Mouse (Mus musculus): ENCODE data around the gene Ccdc50.

The Ccdc50 gene

DNA sequence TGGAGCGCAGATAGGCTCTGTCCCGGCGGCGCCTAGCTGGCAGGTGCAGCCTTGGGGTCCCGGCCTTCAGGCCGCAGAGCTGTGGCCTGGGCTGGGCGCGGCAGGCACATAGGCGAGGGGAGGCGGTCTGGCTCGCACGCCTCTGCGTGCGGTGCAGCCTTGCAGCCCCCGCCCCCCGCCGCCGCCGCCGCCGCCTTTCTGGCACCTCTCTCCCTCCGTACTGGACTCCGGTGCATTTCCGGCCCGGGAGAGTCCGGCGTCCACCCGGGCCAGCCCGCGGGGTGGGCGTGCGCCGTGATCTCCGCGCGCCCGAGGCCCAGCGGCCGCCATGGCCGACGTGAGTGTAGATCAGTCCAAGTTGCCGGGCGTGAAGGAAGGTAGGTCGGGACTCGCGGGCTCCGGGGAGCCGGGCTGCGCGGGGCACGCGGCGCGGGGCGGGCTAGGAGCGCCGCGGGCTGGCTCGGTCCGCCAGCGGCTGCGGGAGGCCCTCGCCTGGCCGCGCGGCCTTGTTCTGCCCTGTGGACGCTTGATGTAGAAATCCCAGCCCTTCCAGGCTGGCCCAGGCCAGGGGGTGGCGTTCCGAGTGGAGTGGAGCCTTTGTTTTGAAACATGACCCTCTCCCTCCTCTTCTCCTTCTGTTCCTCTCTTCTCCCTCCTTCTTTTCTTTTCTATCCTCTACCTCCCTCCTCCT lies at the start of gene Ccdc50:
Gene Ccdc50 (plus strand): TSS at position 109 of the 691 bp plus-strand sequence.
- peak; percentile 77 to 81 for DNase-seq (ENCODE audit: low spot score in 2 of 2)

- no peak for DNase-seq (ENCODE audit: low spot score in 2 of 2)
These were observed 41.1 kb upstream of the Ccdc50 start for GRCm38 (mm10) chr16:27347521-27347920.

- DNase-seq (ENCODE audit: low spot score in 2 of 2), result no peak
These were observed 40.3 kb upstream of the Ccdc50 start for GRCm38 (mm10) chr16:27348359-27348758.

DNA sequence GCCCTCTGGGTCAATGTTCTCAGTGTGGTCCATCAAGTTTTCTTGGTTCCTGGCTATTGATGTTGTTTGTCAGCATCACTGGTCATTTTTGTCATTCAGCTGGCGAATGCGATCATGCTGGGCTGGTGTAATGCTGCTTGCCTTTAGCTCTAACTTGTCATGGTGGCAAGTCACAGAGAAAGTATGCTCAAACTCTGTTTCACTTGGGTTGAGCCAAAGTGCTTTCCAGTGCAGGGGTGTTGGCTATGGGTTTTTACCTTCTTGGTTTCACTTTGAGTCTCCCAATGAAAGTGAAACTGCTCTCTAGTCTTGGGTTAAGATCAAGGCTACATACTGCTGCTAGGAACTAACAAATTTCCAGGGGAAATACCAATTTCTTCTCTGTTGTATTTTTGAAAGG lies 39.4 kb upstream of the Ccdc50 start:
- DNase-seq (ENCODE audit: low spot score in 2 of 2), result no peak

DNA sequence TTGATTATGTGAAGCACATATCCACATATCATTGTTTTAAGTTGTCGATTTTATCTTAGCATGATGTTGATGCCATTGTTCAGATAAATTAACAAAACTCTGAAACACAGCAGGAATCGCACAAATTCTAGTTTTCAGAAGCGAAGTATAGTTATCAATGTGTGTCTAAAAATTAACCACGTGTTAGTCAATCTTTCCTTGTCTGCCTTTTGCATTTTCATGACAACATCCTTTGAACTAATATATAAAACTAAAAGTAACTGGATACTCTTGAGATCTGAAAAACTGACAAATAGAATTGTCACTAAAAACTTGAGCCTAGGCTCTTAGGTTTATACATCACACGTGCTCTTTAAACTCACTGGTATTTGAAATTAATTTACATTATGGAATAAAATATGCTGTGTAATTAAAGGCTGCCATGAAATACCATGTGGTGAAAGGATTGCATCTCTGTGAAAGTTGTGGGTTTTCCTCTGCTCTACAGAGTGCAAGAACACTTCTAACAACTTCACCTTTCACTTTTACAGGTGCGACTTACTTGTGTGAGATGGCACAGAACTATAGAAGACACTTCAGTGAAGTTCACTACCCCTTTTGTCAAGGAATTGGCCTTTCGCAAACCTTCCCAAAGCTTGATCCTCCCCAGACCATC lies 38.7 kb upstream of the Ccdc50 start:
- no peak for DNase-seq (ENCODE audit: low spot score in 2 of 2)

DNA sequence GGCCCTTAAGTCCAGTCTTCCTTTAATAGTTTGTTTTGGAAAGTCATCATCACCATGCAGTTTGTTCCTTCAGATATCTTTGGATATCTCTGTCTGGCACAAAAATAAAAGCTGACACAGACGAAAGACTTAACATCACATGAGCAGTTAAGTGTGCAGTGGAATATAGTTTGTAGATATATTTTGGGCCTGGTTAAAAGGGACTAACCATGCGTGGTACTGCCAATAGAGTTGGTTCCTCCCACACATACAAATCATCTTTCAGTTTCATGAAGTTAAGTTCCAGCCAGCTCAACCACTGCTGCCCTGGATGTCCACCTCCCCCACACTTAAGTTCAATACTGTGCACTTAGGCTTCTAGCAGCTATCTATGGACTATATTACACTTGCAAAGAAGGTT lies 34.2 kb upstream of the Ccdc50 start:
- DNase-seq (ENCODE audit: low spot score in 2 of 2), result no peak

DNA sequence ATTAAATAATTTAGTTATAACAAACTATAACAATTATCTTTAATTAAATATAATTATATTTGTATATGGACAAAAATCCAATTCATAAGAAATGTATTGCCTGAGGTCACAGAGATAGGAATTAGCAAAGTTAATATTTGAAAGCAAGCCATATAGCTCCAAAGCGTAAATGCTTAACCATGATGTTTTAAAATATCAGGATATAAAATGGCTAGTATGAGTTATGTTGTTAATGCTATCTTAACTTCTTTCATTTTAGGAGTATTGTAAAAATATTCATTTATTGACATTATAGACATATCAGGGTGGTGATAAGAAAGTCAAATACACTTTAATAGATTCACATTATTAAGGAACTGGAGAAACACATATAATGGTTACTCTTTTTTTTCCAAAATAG lies 28.6 kb upstream of the Ccdc50 start:
- DNase-seq (ENCODE audit: low spot score in 2 of 2), result no peak

- DNase-seq (ENCODE audit: low spot score in 2 of 2), result no peak
These were observed 18.5 kb upstream of the Ccdc50 start, which contains the start of gene Uts2b for GRCm38 (mm10) chr16:27370191-27370590. Uts2b (minus strand) TSS chr16:27370239.

DNA sequence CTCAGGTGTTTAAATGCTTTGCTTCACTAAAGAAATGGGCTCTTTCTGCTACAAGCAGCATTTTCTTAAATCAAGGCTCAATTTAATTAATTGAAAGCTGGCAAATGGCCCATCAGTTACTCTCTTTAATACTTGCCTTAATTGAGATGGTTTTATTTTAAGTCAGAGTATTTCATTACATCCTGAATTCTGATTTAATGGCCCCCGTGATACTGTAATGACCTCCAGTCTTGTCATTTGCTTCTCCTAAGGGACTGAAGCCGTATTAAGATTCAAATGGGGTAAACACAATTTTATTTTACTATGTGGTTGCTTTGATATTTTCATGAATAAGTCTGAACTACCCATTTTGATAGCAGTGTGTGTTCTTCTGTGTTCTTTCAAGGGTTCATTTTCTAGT lies 18.0 kb upstream of the Ccdc50 start:
- DNase-seq (ENCODE audit: low spot score in 2 of 2), result no peak

DNA sequence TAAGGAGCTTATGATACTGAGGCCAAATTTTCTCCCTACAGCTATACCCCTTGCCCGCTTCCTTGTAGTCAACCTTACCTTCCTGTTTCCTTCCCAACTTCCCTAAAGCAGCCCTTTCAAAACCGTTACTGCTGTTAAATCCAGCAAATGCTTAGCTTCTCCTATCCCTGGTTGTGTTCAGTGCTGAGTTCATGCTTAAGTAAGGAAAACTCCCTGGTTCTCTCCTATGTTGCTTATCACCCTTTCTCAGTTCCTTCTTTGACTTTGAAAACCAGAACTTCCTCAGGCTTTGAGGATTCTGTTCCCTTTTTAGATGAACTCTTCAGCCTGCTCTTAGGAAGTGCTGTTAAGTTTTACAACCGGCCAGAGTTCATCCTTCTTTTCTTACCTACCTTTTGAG lies 14.5 kb upstream of the Ccdc50 start:
- no peak for DNase-seq (ENCODE audit: low spot score in 2 of 2)

DNA sequence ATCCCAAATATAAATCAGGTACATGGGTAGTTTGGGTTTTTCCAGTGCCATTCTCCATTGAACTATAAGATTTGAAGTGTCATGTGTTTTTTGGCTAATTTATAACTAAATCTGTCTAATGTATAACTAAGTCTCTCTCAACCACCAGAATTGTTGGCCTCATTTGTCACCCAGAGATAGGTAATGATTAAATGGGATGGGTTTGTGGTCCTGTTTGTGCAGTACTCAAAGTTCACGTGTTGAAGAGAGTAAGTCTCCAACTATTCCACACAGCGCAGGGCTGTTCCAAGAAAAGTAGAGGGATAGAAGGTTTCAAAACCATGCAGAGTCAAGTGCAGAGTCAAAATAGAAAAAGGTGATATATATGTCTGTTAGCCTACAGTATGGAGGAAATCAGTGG lies 13.4 kb upstream of the Ccdc50 start:
- no peak for DNase-seq (ENCODE audit: low spot score in 2 of 2)

- DNase-seq (ENCODE audit: low spot score in 2 of 2), result no peak
These were observed 12.1 kb upstream of the Ccdc50 start for GRCm38 (mm10) chr16:27376556-27376955.

GRCm38 (mm10) chr16:27382217-27382616 lies 6.5 kb upstream of the Ccdc50 start:
- DNase-seq (ENCODE audit: low spot score in 2 of 2), result no peak

DNA sequence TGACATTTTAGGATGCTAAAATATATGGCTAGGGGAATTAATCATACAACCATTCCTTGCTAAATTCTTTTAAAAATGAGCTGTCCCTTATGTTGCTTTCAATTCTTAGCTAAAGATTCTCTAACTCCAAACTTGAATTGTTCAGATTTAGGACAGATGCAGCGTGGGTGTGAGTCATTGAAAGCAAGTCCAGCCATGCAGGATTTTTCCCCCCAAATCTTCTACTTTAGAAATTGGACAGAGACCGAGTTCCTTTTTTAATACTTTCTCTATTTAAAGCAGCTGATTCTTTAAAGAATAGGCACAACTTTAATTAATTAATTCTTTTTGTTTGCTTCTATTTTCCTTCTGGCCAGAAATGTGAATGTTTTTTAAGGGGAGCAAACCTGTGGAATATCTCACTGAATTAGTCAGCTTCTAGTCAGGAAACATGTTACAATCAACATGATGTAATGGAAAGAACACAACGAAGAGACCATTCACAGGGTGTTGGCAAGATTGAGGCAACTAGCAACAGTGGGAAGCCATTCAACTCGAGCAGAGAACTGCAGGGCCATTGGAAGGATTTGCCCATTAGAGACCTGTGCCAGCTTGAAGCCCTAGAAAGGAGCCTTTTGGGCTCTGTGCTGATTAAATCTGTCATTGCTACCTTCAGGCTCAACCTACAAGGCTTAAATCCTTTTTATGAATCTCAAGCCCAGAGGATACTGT lies 3.6 kb upstream of the Ccdc50 start:
- DNase-seq (ENCODE audit: low spot score in 2 of 2), result no peak

DNA sequence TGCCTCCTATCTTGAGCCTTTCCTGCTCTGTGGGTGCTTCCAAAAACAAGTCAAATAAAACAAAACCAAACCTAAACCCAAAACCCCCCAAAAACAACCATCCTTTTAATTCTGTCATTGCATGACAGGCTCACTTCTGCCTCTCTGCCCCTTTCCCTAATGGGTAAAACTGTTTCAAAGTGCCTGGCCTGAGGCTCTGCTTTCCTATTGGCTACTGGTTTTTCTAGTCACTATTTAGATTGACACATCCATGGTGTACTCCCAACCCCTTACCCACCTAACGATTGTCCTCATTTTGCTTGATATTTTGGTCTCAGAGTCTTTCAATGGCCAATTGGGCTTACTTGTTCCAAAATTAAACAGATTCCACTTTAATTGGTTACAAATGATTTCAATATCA lies 3.0 kb upstream of the Ccdc50 start:
- no peak for DNase-seq (ENCODE audit: low spot score in 2 of 2)

- no peak for DNase-seq (ENCODE audit: low spot score in 2 of 2)
These were observed 1.7 kb upstream of the Ccdc50 start for GRCm38 (mm10) chr16:27386850-27387407.

GRCm38 (mm10) chr16:27387634-27388611 lies 746 bp upstream of the Ccdc50 start:
- DNase-seq (ENCODE audit: low spot score in 2 of 2), result no peak

- DNase-seq (ENCODE audit: low spot score in 2 of 2), result no peak
These were observed 1.0 kb downstream of the Ccdc50 start for GRCm38 (mm10) chr16:27389534-27390282.

DNA sequence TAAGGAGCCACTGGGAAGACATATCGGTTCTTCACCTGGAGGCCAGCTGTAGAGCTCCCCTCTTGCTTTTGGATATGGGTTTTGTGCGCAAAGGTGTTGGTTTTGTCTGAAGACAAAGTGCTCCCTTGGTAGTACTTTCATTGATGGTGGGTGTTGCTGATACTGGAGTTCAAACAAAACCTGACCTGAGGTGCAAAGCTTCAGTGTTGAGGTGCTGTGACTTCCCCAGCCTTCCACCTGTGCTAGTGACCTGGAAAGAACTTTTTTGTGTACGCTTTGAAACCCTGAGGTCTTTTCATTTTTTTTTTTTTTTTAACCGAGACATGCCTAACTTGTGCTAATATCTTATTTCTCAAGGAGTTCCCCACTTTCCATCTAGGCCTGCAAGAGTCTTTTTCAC lies 1.6 kb downstream of the Ccdc50 start:
- DNase-seq (ENCODE audit: low spot score in 2 of 2), result no peak

DNA sequence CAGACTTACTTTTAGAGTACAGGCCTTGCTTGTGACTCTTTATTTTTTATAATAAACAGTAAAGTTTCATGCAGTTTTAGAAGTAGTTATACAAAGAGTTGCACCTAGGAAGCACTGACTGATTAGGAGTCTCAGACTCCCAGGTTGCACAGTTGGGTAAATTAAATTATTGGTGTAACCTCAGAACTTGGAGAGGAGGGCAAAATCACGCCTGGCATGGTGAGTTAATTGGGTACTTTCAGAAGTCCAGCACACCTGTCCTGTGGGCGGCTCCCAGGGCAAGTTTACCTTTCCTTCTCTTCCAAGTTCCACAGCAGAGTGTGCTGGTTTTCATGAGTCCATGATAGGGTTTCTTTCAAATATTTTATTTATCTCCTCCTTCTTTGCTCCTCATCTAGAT lies 3.2 kb downstream of the Ccdc50 start:
- DNase-seq (ENCODE audit: low spot score in 2 of 2), result no peak

Data from urinary bladder, adult 18-20 months (tissue).